Mouse (Mus musculus): ENCODE results near the gene Prr5. TPM values are rescaled to one million over a fixed set of nuclear protein-coding genes. Genes with fewer than 3 reads are reported as not detected.

Prr5 gene
- polyA plus RNA-seq, 1 experiment from 2014 or later = 29.0 TPM

GRCm38 (mm10) chr15:84679794-84680193, 10.4 kb downstream of the Prr5 start:
- H3K9me3 ChIP-seq (ENCODE audit: control insufficient read depth, low read depth, low read length) = no peaks in the 10 kb centered on the region
- ATAC-seq (ENCODE audit: insufficient number of reproducible peaks, insufficient read depth, low FRiP score, low read depth) = no peak
- H3K27me3 ChIP-seq (ENCODE audit: control insufficient read depth, insufficient read depth, low read length) = no peaks in the 10 kb centered on the region
- no peaks in the 10 kb centered on the region for H3K36me3 ChIP-seq (ENCODE audit: control insufficient read depth, insufficient read depth, low read length)
- no peak overlapping the region for H3K4me2 ChIP-seq (replicated peaks; ENCODE audit: low read depth, low read length)
- peaks cover 12% of the 10 kb centered on the region for H3K4me1 ChIP-seq (ENCODE audit: control insufficient read depth, insufficient read depth, low read length)
- no peak overlapping the region for H3K9ac ChIP-seq (replicated peaks; ENCODE audit: low read depth, low read length)
- H3K4me3 ChIP-seq (ENCODE audit: low read depth, low read length) = no peak overlapping the region
- no peak overlapping the region for H3K27ac ChIP-seq (ENCODE audit: low read length)
- 64% methylated on average over 3 of the region's 3 CpGs for WGBS

GRCm38 (mm10) chr15:84680545-84681454, 11.4 kb downstream of the Prr5 start:
- peak overlapping the region; percentile 66 for H3K4me2 ChIP-seq (replicated peaks; ENCODE audit: low read depth, low read length)
- H3K4me3 ChIP-seq (ENCODE audit: low read depth, low read length) = peak overlapping the region; percentile 84
- H3K9me3 ChIP-seq (ENCODE audit: control insufficient read depth, low read depth, low read length) = no peaks in the 10 kb centered on the region
- WGBS = under 1% methylated on average over 66 of the region's 77 CpGs
- H3K27ac ChIP-seq (ENCODE audit: low read length) = peak overlapping the region; percentile 93
- ATAC-seq (ENCODE audit: insufficient number of reproducible peaks, insufficient read depth, low FRiP score, low read depth) = peak; percentile 70
- H3K27me3 ChIP-seq (ENCODE audit: control insufficient read depth, insufficient read depth, low read length) = no peaks in the 10 kb centered on the region
- peak overlapping the region; percentile 77 for H3K9ac ChIP-seq (replicated peaks; ENCODE audit: low read depth, low read length)
- peaks cover 12% of the 10 kb centered on the region for H3K4me1 ChIP-seq (ENCODE audit: control insufficient read depth, insufficient read depth, low read length)
- H3K36me3 ChIP-seq (ENCODE audit: control insufficient read depth, insufficient read depth, low read length) = no peaks in the 10 kb centered on the region

- WGBS = 3% methylated on average over 31 of the region's 31 CpGs
- H3K9me3 ChIP-seq (ENCODE audit: control insufficient read depth, low read depth, low read length) = no peaks in the 10 kb centered on the region
- no peaks in the 10 kb centered on the region for H3K27me3 ChIP-seq (ENCODE audit: control insufficient read depth, insufficient read depth, low read length)
- ATAC-seq (ENCODE audit: insufficient number of reproducible peaks, insufficient read depth, low FRiP score, low read depth) = peak; percentile 76
- peaks cover 12% of the 10 kb centered on the region for H3K4me1 ChIP-seq (ENCODE audit: control insufficient read depth, insufficient read depth, low read length)
- peak overlapping the region; percentile 77 for H3K9ac ChIP-seq (replicated peaks; ENCODE audit: low read depth, low read length)
- H3K36me3 ChIP-seq (ENCODE audit: control insufficient read depth, insufficient read depth, low read length) = no peaks in the 10 kb centered on the region; the same call in 1 of the 2 replicates
- peak overlapping the region; percentile 66 for H3K4me2 ChIP-seq (replicated peaks; ENCODE audit: low read depth, low read length)
- peak overlapping the region; percentile 93 for H3K27ac ChIP-seq (ENCODE audit: low read length)
- peak overlapping the region; percentile 84 for H3K4me3 ChIP-seq (ENCODE audit: low read depth, low read length)
Measured at GRCm38 (mm10) chr15:84681455-84682193, 12.2 kb downstream of the Prr5 start.

- peak overlapping the region; percentile 66 for H3K4me2 ChIP-seq (replicated peaks; ENCODE audit: low read depth, low read length)
- no peaks in the 10 kb centered on the region; the same call in 1 of the 2 replicates for H3K36me3 ChIP-seq (ENCODE audit: control insufficient read depth, insufficient read depth, low read length)
- no peaks in the 10 kb centered on the region for H3K9me3 ChIP-seq (ENCODE audit: control insufficient read depth, low read depth, low read length)
- no peaks in the 10 kb centered on the region for H3K27me3 ChIP-seq (ENCODE audit: control insufficient read depth, insufficient read depth, low read length)
- H3K4me3 ChIP-seq (ENCODE audit: low read depth, low read length) = peak overlapping the region; percentile 84
- peak overlapping the region; percentile 77; the same call in 1 of the 2 replicates for H3K9ac ChIP-seq (replicated peaks; ENCODE audit: low read depth, low read length)
- 53% methylated on average over 3 of the region's 3 CpGs for whole genome bisulfite sequencing
- ATAC-seq (ENCODE audit: insufficient number of reproducible peaks, insufficient read depth, low FRiP score, low read depth) = no peak
- H3K4me1 ChIP-seq (ENCODE audit: control insufficient read depth, insufficient read depth, low read length) = peaks cover 12% of the 10 kb centered on the region
- H3K27ac ChIP-seq (ENCODE audit: low read length) = peak overlapping the region; percentile 93
Measured at GRCm38 (mm10) chr15:84682206-84682605, 12.8 kb downstream of the Prr5 start.

GRCm38 (mm10) chr15:84682821-84683220, 13.4 kb downstream of the Prr5 start:
- H3K27ac ChIP-seq (ENCODE audit: low read length) = no peak overlapping the region
- no peak for ATAC-seq (ENCODE audit: insufficient number of reproducible peaks, insufficient read depth, low FRiP score, low read depth)
- peak overlapping the region; percentile 66 for H3K4me2 ChIP-seq (replicated peaks; ENCODE audit: low read depth, low read length)
- H3K4me1 ChIP-seq (ENCODE audit: control insufficient read depth, insufficient read depth, low read length) = peaks cover 15% of the 10 kb centered on the region
- H3K36me3 ChIP-seq (ENCODE audit: control insufficient read depth, insufficient read depth, low read length) = no peaks in the 10 kb centered on the region; the same call in 1 of the 2 replicates
- H3K27me3 ChIP-seq (ENCODE audit: control insufficient read depth, insufficient read depth, low read length) = no peaks in the 10 kb centered on the region
- H3K4me3 ChIP-seq (ENCODE audit: low read depth, low read length) = no peak overlapping the region
- no peaks in the 10 kb centered on the region for H3K9me3 ChIP-seq (ENCODE audit: control insufficient read depth, low read depth, low read length)
- no peak overlapping the region for H3K9ac ChIP-seq (replicated peaks; ENCODE audit: low read depth, low read length)
- WGBS = 80% methylated on average over 5 of the region's 5 CpGs

DNA sequence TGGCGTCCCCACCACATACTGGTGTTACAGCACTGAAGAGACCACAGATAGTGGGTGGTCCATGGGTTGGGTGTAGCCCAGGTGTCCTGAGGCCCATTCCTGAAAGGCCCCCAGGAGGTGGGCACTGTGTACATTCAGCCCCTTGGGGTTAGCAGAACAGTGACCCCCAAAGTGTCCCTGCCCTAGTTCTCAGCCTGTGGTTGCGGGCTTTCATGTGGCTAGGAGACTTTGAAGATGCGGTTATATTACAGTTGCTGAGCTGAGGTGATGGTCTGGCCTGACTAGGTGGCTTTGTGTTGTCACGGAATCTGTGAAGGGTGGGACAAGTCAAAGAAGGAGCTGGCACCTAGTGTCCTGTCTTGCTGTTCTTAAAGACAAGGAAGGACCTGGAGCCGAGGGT, 15.1 kb downstream of the Prr5 start:
- no peak overlapping the region for H3K4me2 ChIP-seq (replicated peaks; ENCODE audit: low read depth, low read length)
- WGBS = 81% methylated on average over 5 of the region's 5 CpGs
- no peak for ATAC-seq (ENCODE audit: insufficient number of reproducible peaks, insufficient read depth, low FRiP score, low read depth)
- peaks cover 15% of the 10 kb centered on the region for H3K4me1 ChIP-seq (ENCODE audit: control insufficient read depth, insufficient read depth, low read length)
- no peak overlapping the region for H3K27ac ChIP-seq (ENCODE audit: low read length)
- H3K27me3 ChIP-seq (ENCODE audit: control insufficient read depth, insufficient read depth, low read length) = no peaks in the 10 kb centered on the region
- H3K9me3 ChIP-seq (ENCODE audit: control insufficient read depth, low read depth, low read length) = no peaks in the 10 kb centered on the region
- peaks cover 5% of the 10 kb centered on the region for H3K36me3 ChIP-seq (ENCODE audit: control insufficient read depth, insufficient read depth, low read length)
- no peak overlapping the region for H3K9ac ChIP-seq (replicated peaks; ENCODE audit: low read depth, low read length)
- H3K4me3 ChIP-seq (ENCODE audit: low read depth, low read length) = no peak overlapping the region

DNA sequence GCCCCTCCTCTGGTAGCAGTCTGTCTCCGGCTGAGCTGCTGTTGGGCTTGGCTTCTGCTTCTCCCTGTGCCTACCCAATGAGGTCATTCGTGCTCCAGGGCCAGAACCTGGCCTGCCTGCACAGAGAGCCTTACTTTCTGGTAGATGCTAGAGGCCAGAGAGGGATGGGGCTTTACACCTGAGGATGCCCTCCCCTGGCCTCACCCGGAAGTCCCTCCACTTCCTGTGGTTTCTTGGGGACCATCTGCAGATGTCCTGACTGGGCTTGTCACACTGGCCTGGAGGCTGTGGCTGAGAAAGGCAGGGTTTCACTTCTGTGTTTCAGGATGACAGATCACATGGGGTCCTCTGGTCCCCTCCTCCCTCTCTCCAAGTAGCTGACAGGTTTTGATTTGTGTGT, 16.0 kb downstream of the Prr5 start:
- no peak for ATAC-seq (ENCODE audit: insufficient number of reproducible peaks, insufficient read depth, low FRiP score, low read depth)
- no peak overlapping the region for H3K4me2 ChIP-seq (replicated peaks; ENCODE audit: low read depth, low read length)
- peaks cover 14% of the 10 kb centered on the region for H3K4me1 ChIP-seq (ENCODE audit: control insufficient read depth, insufficient read depth, low read length)
- no peak overlapping the region for H3K27ac ChIP-seq (ENCODE audit: low read length)
- 64% methylated on average over 3 of the region's 3 CpGs for WGBS
- H3K27me3 ChIP-seq (ENCODE audit: control insufficient read depth, insufficient read depth, low read length) = no peaks in the 10 kb centered on the region
- no peak overlapping the region for H3K4me3 ChIP-seq (ENCODE audit: low read depth, low read length)
- H3K9ac ChIP-seq (replicated peaks; ENCODE audit: low read depth, low read length) = no peak overlapping the region
- peaks cover 10% of the 10 kb centered on the region for H3K36me3 ChIP-seq (ENCODE audit: control insufficient read depth, insufficient read depth, low read length)
- H3K9me3 ChIP-seq (ENCODE audit: control insufficient read depth, low read depth, low read length) = no peaks in the 10 kb centered on the region

GRCm38 (mm10) chr15:84687904-84688303, 18.5 kb downstream of the Prr5 start:
- H3K27me3 ChIP-seq (ENCODE audit: control insufficient read depth, insufficient read depth, low read length) = no peaks in the 10 kb centered on the region
- no peak overlapping the region for H3K4me3 ChIP-seq (ENCODE audit: low read depth, low read length)
- peaks cover 3% of the 10 kb centered on the region; the same call in 1 of the 2 replicates for H3K4me1 ChIP-seq (ENCODE audit: control insufficient read depth, insufficient read depth, low read length)
- H3K4me2 ChIP-seq (replicated peaks; ENCODE audit: low read depth, low read length) = no peak overlapping the region
- WGBS = 45% methylated on average over 14 of the region's 14 CpGs
- H3K9me3 ChIP-seq (ENCODE audit: control insufficient read depth, low read depth, low read length) = no peaks in the 10 kb centered on the region
- H3K9ac ChIP-seq (replicated peaks; ENCODE audit: low read depth, low read length) = no peak overlapping the region
- H3K36me3 ChIP-seq (ENCODE audit: control insufficient read depth, insufficient read depth, low read length) = peaks cover 23% of the 10 kb centered on the region
- no peak overlapping the region for H3K27ac ChIP-seq (ENCODE audit: low read length)
- ATAC-seq (ENCODE audit: insufficient number of reproducible peaks, insufficient read depth, low FRiP score, low read depth) = no peak

All from stomach, embryonic 14.5 days (tissue).